Mouse (Mus musculus): ENCODE measurements around the gene Slc34a1. TPM values are rescaled to one million over a fixed set of nuclear protein-coding genes. Genes with fewer than 3 reads are reported as not detected.

The Slc34a1 gene
- polyA plus RNA-seq (2021; fragmentation: Nextera tagmentation): not detected in 2 replicates
- long read RNA-seq, experiment 1: 0 reads
- long read RNA-seq, experiment 2, partial matches to known transcripts: 0 of 1 reads
- long read RNA-seq, experiment 2, other reads (novel, unspliced or antisense): 1 of 1 reads

GRCm38 (mm10) chr13:55398088-55398487 is at the start of gene Slc34a1:
TSS of gene Slc34a1 (plus strand) at chr13:55398187.

GRCm38 (mm10) chr13:55362453-55363060 is 35.4 kb upstream of the Slc34a1 start, which contains the start of gene Lman2:
TSS of gene Lman2 (minus strand) at chr13:55362783.

GRCm38 (mm10) chr13:55369531-55370114 is 28.4 kb upstream of the Slc34a1 start, which contains the start of gene Rgs14:
TSS of gene Rgs14 (plus strand) at chr13:55369732.

GRCm38 (mm10) chr13:55414743-55415380 is 16.9 kb downstream of the Slc34a1 start, which contains the start of gene Pfn3:
TSS of gene Pfn3 (minus strand) at chr13:55415232.

GRCm38 (mm10) chr13:55426613-55427012 is 28.6 kb downstream of the Slc34a1 start, which contains the start of gene F12:
TSS of gene F12 (minus strand) at chr13:55426793.

GRCm38 (mm10) chr13:55444937-55445315 is 46.9 kb downstream of the Slc34a1 start, which contains the start of gene Grk6:
TSS of gene Grk6 (plus strand) at chr13:55445072.

GRCm38 (mm10) chr13:55464027-55464884 is 66.3 kb downstream of the Slc34a1 start, which contains the start of gene Prr7:
TSS of gene Prr7 (plus strand) at chr13:55464267.

Small RNA genes lying within 50 kb of the gene (microRNA-seq; reads per million reads assigned to microRNA genes)
- 5.4 reads per million, percentile 19 among the genes with 10 or more reads in this experiment for gene Mir6943

Other genes starting within 250 kb of the Slc34a1 start
- 0.18 TPM in 1 of 2 replicates, not detected in the other for gene Fgfr4, start 245.5 kb upstream of the Slc34a1 start, polyA plus RNA-seq (2021; fragmentation: Nextera tagmentation)
- gene Nsd1, start 188.4 kb upstream of the Slc34a1 start, polyA plus RNA-seq (2021; fragmentation: Nextera tagmentation): 23.9 and 24.2 TPM in 2 replicates
- 186 and 202 TPM in 2 replicates for gene Prelid1, start 77.7 kb upstream of the Slc34a1 start, polyA plus RNA-seq (2021; fragmentation: Nextera tagmentation)
- 98.9 and 112 TPM in 2 replicates for gene Rab24, start 76.2 kb upstream of the Slc34a1 start, polyA plus RNA-seq (2021; fragmentation: Nextera tagmentation)
- 0.82 and 1.2 TPM in 2 replicates for gene Mxd3, start 68.4 kb upstream of the Slc34a1 start, polyA plus RNA-seq (2021; fragmentation: Nextera tagmentation)
- 34.0 and 39.1 TPM in 2 replicates for gene Lman2, start 35.4 kb upstream of the Slc34a1 start, polyA plus RNA-seq (2021; fragmentation: Nextera tagmentation)
- gene Rgs14, start 28.5 kb upstream of the Slc34a1 start, polyA plus RNA-seq (2021; fragmentation: Nextera tagmentation): 82.4 and 84.1 TPM in 2 replicates
- 0.60 and 0.63 TPM in 2 replicates for gene Pfn3, start 17.0 kb downstream of the Slc34a1 start, polyA plus RNA-seq (2021; fragmentation: Nextera tagmentation)
- 0.06 and 0.24 TPM in 2 replicates for gene F12, start 28.6 kb downstream of the Slc34a1 start, polyA plus RNA-seq (2021; fragmentation: Nextera tagmentation)
- 4.7 and 5.0 TPM in 2 replicates for gene Grk6, start 46.9 kb downstream of the Slc34a1 start, polyA plus RNA-seq (2021; fragmentation: Nextera tagmentation)
- gene Prr7, start 66.1 kb downstream of the Slc34a1 start, polyA plus RNA-seq (2021; fragmentation: Nextera tagmentation): 10.1 and 19.9 TPM in 2 replicates
- 77.0 and 77.4 TPM in 2 replicates for gene Dbn1, start 89.9 kb downstream of the Slc34a1 start, polyA plus RNA-seq (2021; fragmentation: Nextera tagmentation)
- 72.8 and 76.0 TPM in 2 replicates for gene Pdlim7, start 115.5 kb downstream of the Slc34a1 start, polyA plus RNA-seq (2021; fragmentation: Nextera tagmentation)
- gene Dok3, start 131.1 kb downstream of the Slc34a1 start, polyA plus RNA-seq (2021; fragmentation: Nextera tagmentation): 0.36 and 0.55 TPM in 2 replicates
- 38.0 and 38.6 TPM in 2 replicates for gene Ddx41, start 138.5 kb downstream of the Slc34a1 start, polyA plus RNA-seq (2021; fragmentation: Nextera tagmentation)
- 2.9 and 3.3 TPM in 2 replicates for gene Fam193b, start 172.9 kb downstream of the Slc34a1 start, polyA plus RNA-seq (2021; fragmentation: Nextera tagmentation)
- 33.6 and 40.8 TPM in 2 replicates for gene Tmed9, start 175.5 kb downstream of the Slc34a1 start, polyA plus RNA-seq (2021; fragmentation: Nextera tagmentation)
- 16.6 and 17.8 TPM in 2 replicates for gene B4galt7, start 201.7 kb downstream of the Slc34a1 start, polyA plus RNA-seq (2021; fragmentation: Nextera tagmentation)
- gene Caml, start 224.8 kb downstream of the Slc34a1 start, polyA plus RNA-seq (2021; fragmentation: Nextera tagmentation): 52.2 and 57.9 TPM in 2 replicates
- 11.7 and 11.8 TPM in 2 replicates for gene Ddx46, start 236.8 kb downstream of the Slc34a1 start, polyA plus RNA-seq (2021; fragmentation: Nextera tagmentation)

Data from layer of hippocampus, adult 6 months (tissue).